Mouse (Mus musculus): ENCODE results near the gene Skap1. TPM values are rescaled to one million over a fixed set of nuclear protein-coding genes. Genes with fewer than 3 reads are reported as not detected.

Gene Skap1
- polyA plus RNA-seq, 1 experiment, result 3.3 TPM

DNA sequence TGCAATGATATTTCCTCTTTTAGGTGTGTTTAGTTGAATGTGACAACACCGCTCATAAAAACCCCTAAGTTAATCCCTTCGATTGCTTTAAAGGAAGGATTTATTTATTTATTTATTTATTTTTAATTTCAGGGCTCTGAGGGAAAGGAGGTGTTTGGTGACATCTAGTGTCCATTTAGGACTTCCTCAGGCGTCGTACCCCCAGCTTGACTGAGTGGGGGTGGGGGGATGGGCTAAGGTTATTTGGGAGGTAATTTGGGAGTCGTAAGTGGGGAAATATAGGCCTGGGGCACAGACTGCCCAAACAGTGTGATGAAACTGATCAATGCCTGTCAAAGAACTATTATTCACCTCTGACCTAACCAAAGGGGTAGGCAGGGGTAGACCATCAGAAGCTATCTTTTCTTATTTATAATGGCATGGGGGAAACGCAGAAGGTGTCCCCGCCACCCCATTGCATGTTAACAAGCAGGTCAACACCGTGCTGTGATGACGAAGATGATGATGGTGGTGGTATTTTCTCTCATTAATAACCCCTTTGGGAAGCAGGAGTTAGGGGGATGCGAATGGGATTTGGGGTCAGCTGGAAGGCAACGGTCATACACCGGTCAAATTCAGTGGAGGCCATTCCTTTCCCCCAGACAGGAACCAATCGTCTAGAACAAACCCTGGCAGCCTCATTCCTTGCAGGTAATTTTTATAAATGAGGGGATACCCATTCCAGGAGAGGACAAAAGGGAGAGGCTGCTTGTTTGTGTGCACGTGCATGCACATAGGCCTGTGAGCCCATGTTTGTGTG is 273.5 kb downstream of the Skap1 start:
- TF ChIP-seq CTCF (conservative IDR thresholded peaks at IDR 0.05; ENCODE audit: insufficient read depth, insufficient read length, low read depth, low read length), result peak; percentile 24; the same call in 1 of the 2 replicates
- TF ChIP-seq POLR2A (IDR thresholded peaks at IDR 0.05; ENCODE audit: low read depth, low read length), result no peak
- peak overlapping the region; percentile 26 for H3K27ac ChIP-seq (ENCODE audit: insufficient read depth, low read depth, low read length)

DNA sequence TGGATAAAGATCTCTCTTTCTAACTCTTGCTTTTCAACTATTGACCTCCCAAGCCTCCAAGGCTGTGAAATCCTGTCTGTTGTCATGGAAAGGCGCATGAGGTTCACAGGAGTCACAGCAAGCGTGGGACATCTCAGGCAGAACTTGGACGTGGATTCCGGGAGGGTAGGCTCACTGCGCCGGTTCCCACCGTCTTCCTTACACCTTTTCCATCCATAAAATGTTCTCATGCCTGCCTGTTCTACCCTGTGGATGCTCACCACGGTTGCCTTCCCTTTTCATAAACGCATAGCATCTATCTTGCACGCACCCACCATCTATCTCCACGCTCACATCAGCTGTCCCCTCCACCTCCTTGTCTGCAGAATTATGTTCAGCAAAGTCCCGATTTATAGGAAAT is 276.4 kb downstream of the Skap1 start:
- H3K27ac ChIP-seq (ENCODE audit: insufficient read depth, low read depth, low read length), result no peak overlapping the region
- 66% methylated on average over 12 of the region's 12 CpGs for WGBS
- H3K4me1 ChIP-seq (ENCODE audit: control insufficient read depth, insufficient read depth, low read length), result no peaks in the 10 kb centered on the region
- no peaks in the 10 kb centered on the region for H3K27me3 ChIP-seq (replicated peaks; ENCODE audit: control insufficient read depth, insufficient read depth, low read length)
- H3K4me3 ChIP-seq (ENCODE audit: insufficient read depth, low read depth, low read length), result no peak overlapping the region
- no peak for DNase-seq
- H3K36me3 ChIP-seq (ENCODE audit: control insufficient read depth, insufficient read depth, low read length), result no peaks in the 10 kb centered on the region
- TF ChIP-seq CTCF (conservative IDR thresholded peaks at IDR 0.05; ENCODE audit: insufficient read depth, insufficient read length, low read depth, low read length) (no peak), POLR2A (IDR thresholded peaks at IDR 0.05; ENCODE audit: low read depth, low read length) (no peak)

More for the DNA sequence above, 273.5 kb downstream of the Skap1 start:
- Histone ChIP-seq H3K27me3 (replicated peaks; ENCODE audit: control insufficient read depth, insufficient read depth, low read length) (no peaks in the 10 kb centered on the region), H3K4me1 (ENCODE audit: control insufficient read depth, insufficient read depth, low read length) (no peaks in the 10 kb centered on the region), H3K36me3 (ENCODE audit: control insufficient read depth, insufficient read depth, low read length) (no peaks in the 10 kb centered on the region), H3K4me3 (ENCODE audit: insufficient read depth, low read depth, low read length) (no peak overlapping the region)
- WGBS, result 62% methylated on average over 14 of the region's 14 CpGs
- DNase-seq, result no peak

DNA sequence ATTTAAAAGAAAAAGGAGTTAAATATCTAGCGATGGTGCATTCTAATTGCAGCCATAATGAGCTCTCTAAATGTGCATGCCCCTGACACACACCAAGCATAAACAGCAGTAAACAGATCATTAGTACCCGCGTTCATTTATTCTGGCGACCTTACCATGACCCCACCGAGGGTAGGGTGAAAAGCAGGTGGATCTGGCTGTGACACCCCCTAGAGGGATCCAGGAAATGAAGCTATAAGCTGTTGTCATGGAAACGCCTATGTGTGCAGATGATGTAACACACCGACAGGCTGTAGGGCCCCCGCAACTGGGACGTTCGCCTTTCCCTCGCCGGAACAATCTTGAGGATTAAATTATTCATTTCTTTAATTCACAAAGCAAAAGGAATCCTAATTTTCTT is 277.6 kb downstream of the Skap1 start:
- TF ChIP-seq CTCF (conservative IDR thresholded peaks at IDR 0.05; ENCODE audit: insufficient read depth, insufficient read length, low read depth, low read length) (no peak), POLR2A (IDR thresholded peaks at IDR 0.05; ENCODE audit: low read depth, low read length) (no peak)

GRCm38 (mm10) chr11:96743000-96743399 is 278.6 kb downstream of the Skap1 start:
- Histone ChIP-seq H3K27ac (ENCODE audit: insufficient read depth, low read depth, low read length) (no peak overlapping the region), H3K36me3 (ENCODE audit: control insufficient read depth, insufficient read depth, low read length) (no peaks in the 10 kb centered on the region), H3K4me1 (ENCODE audit: control insufficient read depth, insufficient read depth, low read length) (no peaks in the 10 kb centered on the region), H3K4me3 (ENCODE audit: insufficient read depth, low read depth, low read length) (no peak overlapping the region), H3K27me3 (replicated peaks; ENCODE audit: control insufficient read depth, insufficient read depth, low read length) (no peaks in the 10 kb centered on the region)
- 49% methylated on average over 11 of the region's 11 CpGs for WGBS
- TF ChIP-seq CTCF (conservative IDR thresholded peaks at IDR 0.05; ENCODE audit: insufficient read depth, insufficient read length, low read depth, low read length) (no peak), POLR2A (IDR thresholded peaks at IDR 0.05; ENCODE audit: low read depth, low read length) (no peak)
- no peak for DNase-seq

More for the DNA sequence above, 277.6 kb downstream of the Skap1 start:
- H3K36me3 ChIP-seq (ENCODE audit: control insufficient read depth, insufficient read depth, low read length), result no peaks in the 10 kb centered on the region
- H3K4me1 ChIP-seq (ENCODE audit: control insufficient read depth, insufficient read depth, low read length), result no peaks in the 10 kb centered on the region
- no peak overlapping the region for H3K27ac ChIP-seq (ENCODE audit: insufficient read depth, low read depth, low read length)
- WGBS, result 37% methylated on average over 12 of the region's 12 CpGs
- H3K4me3 ChIP-seq (ENCODE audit: insufficient read depth, low read depth, low read length), result no peak overlapping the region
- no peak for DNase-seq
- no peaks in the 10 kb centered on the region for H3K27me3 ChIP-seq (replicated peaks; ENCODE audit: control insufficient read depth, insufficient read depth, low read length)

DNA sequence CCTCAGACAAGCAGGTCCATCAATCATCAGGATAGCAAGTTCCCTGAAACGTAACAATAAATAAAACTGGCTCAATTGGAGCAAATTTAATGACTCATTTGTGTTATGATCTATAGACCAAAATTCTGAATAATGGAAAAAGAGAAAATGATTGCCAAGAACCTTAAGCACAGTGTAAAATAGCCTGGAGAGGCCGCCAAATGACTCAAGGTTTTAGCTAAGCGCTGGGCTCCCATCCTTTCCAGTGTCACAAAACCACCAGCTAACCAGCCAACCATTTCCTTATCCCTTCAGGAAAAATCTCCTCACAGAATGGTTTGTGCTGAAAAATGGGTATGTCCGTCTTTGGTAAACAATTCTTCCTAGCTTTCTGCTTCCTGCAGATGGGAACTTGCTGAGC is 279.5 kb downstream of the Skap1 start:
- 87% methylated on average over 4 of the region's 4 CpGs for WGBS
- no peak for DNase-seq
- Histone ChIP-seq H3K27me3 (replicated peaks; ENCODE audit: control insufficient read depth, insufficient read depth, low read length) (no peaks in the 10 kb centered on the region), H3K27ac (ENCODE audit: insufficient read depth, low read depth, low read length) (no peak overlapping the region), H3K4me3 (ENCODE audit: insufficient read depth, low read depth, low read length) (no peak overlapping the region), H3K36me3 (ENCODE audit: control insufficient read depth, insufficient read depth, low read length) (no peaks in the 10 kb centered on the region), H3K4me1 (ENCODE audit: control insufficient read depth, insufficient read depth, low read length) (no peaks in the 10 kb centered on the region)
- TF ChIP-seq CTCF (conservative IDR thresholded peaks at IDR 0.05; ENCODE audit: insufficient read depth, insufficient read length, low read depth, low read length) (no peak), POLR2A (IDR thresholded peaks at IDR 0.05; ENCODE audit: low read depth, low read length) (no peak)

DNA sequence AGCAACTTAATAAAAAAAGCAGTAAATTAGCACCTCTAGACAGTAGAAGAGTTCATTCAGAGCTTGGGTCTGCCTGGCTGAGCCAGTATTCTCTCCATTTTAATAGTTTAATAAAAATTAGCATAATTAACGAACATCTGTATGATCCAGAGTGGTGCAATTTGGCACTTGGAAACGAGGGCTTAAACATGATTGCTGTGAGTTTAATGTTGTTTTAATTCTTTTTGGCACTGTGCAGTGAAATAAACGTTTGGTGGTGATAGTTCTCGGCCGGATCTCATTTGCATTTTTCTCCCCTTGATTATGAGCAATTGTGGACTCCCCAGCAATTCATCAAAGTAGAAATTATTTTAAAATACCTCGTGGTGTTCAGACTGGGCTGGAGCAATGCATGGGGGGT is 282.3 kb downstream of the Skap1 start:
- no peak for TF ChIP-seq POLR2A (IDR thresholded peaks at IDR 0.05; ENCODE audit: low read depth, low read length)
- TF ChIP-seq CTCF (conservative IDR thresholded peaks at IDR 0.05; ENCODE audit: insufficient read depth, insufficient read length, low read depth, low read length), result no peak
- Histone ChIP-seq H3K27ac (ENCODE audit: insufficient read depth, low read depth, low read length) (no peak overlapping the region), H3K4me1 (ENCODE audit: control insufficient read depth, insufficient read depth, low read length) (no peaks in the 10 kb centered on the region), H3K36me3 (ENCODE audit: control insufficient read depth, insufficient read depth, low read length) (no peaks in the 10 kb centered on the region), H3K4me3 (ENCODE audit: insufficient read depth, low read depth, low read length) (no peak overlapping the region), H3K27me3 (replicated peaks; ENCODE audit: control insufficient read depth, insufficient read depth, low read length) (no peaks in the 10 kb centered on the region)
- WGBS, result 64% methylated on average over 6 of the region's 6 CpGs
- DNase-seq, result no peak

DNA sequence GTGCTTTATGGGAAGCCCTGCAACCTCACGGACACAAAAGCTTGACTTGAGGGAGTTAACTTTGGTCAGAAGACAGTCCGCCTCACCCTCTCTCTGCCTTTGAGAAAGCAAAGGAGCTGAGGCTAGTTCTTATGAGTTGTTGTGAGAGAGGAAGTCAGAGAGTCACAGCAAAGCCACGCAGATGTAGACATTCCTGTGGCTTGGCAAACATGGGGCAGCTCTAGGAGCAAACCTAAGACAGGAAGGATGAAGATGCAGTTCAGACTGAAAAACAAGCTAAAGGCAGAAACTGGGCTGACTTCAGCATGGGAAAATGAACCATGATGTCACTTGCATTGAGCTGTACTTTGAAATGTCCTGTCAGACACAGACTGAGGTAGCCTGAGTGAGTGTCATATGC is 283.2 kb downstream of the Skap1 start:
- DNase-seq, result no peak
- H3K4me1 ChIP-seq (ENCODE audit: control insufficient read depth, insufficient read depth, low read length), result no peaks in the 10 kb centered on the region
- H3K27ac ChIP-seq (ENCODE audit: insufficient read depth, low read depth, low read length), result no peak overlapping the region
- no peaks in the 10 kb centered on the region for H3K27me3 ChIP-seq (replicated peaks; ENCODE audit: control insufficient read depth, insufficient read depth, low read length)
- 56% methylated on average over 3 of the region's 3 CpGs for WGBS
- no peak overlapping the region for H3K4me3 ChIP-seq (ENCODE audit: insufficient read depth, low read depth, low read length)
- TF ChIP-seq POLR2A (IDR thresholded peaks at IDR 0.05; ENCODE audit: low read depth, low read length) (no peak), CTCF (conservative IDR thresholded peaks at IDR 0.05; ENCODE audit: insufficient read depth, insufficient read length, low read depth, low read length) (no peak)
- H3K36me3 ChIP-seq (ENCODE audit: control insufficient read depth, insufficient read depth, low read length), result no peaks in the 10 kb centered on the region
